Mouse (Mus musculus): ENCODE measurements around the gene Timm10b.

GRCm38 (mm10) chr7:105590097-105590496 is 49.8 kb upstream of the Timm10b start:
- TF ChIP-seq POLR2A (IDR thresholded peaks at IDR 0.05; ENCODE audit: borderline replicate concordance, control insufficient read depth, low read depth, low read length) (no peak), CTCF (IDR thresholded peaks at IDR 0.05; ENCODE audit: control insufficient read depth, insufficient read depth, low read length) (no peak)
